Mouse (Mus musculus): ENCODE measurements around the gene Cdca4.
A peak's percentile ranks its signal among the peaks of the same experiment; 100 is the strongest.

- TF ChIP-seq POLR2A (IDR thresholded peaks at IDR 0.05; ENCODE audit: borderline replicate concordance, low read depth, low read length) (no peak), CTCF (IDR thresholded peaks at IDR 0.05; ENCODE audit: low read depth, low read length) (peak; percentile 92)
These were observed 12.9 kb downstream of the Cdca4 start for GRCm38 (mm10) chr12:112816294-112816693.

All from bone marrow macrophage, adult 2 months (primary cell).